Mouse (Mus musculus) regulatory T cell (primary cell): Measurements from ENCODE around the gene Adamts17.

ENCODE experiments used
- in situ Hi-C: fragments of 300-600 bp; cut with MboI, MseI; formaldehyde crosslinking; loops from one replicate; pipeline ENCODE4 v1.15.1; 2025; ENCODE audit warnings: high pct_unique_total_duplicates

Gene Adamts17

DNA sequence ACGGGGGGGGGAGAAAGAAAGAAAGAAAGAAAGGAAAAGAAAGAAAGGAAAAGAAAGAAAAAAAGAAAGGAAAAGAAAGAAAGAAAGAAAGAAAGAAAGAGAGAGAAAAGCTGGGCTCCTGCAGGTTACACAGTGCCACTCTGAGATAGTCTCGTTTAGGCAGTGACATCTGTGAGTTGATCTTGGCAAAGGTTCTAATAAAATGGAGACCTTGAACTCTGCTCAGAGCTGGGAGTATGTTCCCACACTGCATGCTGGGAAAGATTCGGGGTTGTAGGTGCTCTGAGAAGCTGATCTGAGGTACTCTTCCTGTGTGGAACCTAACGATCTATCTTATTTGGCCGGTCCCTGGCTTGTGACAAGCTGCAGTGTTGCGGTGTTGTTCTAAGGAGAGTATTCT, 7.0 kb downstream of the Adamts17 start:
- in situ Hi-C loops: no loop called here

DNA sequence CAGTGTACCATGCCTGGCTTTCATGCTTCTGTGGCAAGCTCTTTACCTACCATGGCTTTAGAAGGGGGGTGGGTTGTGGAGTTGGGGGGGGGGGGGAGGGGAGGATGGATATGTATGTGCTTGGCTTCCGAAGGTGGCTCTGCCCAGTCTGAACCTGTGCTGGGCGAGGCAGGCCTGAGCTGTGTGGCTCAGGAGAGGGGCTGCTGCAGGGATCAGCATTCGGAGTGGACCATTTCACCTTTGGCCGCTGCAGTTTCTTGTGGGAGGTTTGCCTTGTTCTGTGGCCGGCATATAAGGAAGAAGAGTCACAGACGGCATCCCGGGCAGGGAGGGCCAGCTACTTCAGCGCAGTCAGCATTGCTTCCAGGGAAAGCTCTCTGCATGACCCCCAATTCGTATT, 7.8 kb downstream of the Adamts17 start:
- in situ Hi-C loops: no loop called here

DNA sequence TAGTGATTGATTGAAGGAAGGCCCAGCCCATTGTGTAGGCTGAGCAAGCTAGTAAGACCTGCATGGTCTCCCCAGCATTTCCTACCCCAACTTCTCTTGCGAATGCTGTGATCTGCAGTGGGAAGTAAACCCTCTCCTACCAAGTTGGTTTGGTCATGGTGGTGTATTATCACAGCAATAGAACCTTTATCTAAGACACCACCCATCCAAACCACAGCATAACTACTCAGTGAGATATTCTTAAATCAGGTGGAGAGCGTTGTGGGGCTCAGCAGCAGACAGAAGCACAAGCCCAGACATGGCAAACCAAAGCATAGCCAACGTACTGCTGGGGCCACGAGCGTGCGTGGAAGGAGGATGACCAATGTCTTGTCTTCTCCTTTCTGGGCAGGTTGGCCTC, 9.8 kb downstream of the Adamts17 start:
- in situ Hi-C loops: no loop called here

DNA sequence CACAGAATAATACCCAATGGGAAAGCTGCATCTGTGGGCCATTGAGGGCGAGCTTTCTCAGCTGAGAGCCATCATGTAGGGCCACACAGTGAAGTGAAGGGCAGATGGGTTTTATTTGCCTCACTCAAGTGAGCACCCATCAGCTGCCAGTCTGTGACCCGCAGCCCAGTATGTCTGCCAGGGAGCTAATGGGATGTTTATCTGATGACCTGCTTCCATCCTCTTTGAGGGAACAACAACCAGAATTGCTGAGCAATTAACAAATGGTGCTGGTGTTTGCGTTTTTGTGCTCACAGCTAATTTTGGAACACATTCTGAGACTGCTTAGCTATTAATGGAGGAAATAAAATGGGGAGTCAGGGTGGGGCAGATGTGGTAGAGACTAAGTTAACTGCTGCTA, 12.6 kb downstream of the Adamts17 start:
- in situ Hi-C loops: no loop called here

DNA sequence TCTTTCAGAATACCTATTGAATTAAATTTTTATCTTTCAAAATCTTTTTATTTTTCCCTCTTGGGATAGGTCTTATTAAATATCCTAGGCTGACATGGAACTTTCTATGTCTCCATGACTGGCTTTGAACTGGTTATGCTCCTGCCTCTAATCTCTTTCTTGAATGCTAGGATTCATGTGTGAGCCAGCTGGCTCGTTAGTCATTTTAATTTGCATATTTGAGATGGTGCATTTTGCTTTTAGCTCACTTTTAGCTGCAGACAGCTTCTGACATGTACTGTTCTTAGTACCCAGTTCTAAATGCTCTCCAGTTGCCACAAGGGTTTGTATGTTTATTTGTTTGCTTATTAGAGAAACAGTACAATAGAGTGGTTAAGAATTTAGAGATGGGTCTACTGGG, 18.1 kb downstream of the Adamts17 start:
- in situ Hi-C loops: no loop called here

DNA sequence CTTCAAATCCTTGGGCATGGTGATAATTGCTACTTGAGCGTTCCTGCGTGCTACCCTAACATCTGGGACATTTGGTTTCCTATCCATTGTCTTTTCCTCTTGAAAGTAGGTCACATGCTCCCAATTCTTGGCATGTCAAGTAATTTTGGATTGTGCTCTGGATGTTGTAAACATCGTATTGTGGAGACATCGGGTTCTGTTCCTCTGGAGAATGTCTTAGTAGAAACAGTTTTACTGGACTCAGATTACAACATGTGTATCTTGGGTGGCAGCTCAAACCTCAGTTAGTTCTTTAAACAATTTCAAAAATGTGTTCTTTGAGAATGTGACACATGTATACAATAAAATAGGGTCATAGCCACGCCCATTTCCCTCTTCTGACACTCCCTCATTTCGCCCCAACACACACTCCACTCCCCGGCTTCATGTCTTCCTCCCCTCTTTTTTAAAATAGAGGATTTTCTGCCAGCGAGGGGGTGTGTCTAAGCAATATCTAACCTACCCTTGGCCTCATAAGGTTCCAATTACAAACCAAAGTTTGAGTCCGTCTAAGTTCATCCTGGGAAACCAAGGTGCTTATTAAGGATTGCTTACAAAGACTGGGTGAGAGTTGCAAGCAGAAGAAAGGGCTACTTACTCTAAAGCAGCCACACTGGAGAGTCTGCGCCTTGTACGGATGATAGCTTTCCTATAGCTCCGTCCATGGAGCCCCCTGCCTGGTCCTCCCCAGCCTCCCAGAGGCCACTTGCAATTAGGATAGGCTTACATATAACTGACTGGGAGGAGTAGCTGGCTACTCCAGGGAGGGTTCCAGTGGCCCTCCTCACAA, 18.9 kb downstream of the Adamts17 start:
- in situ Hi-C loops: no loop called here

DNA sequence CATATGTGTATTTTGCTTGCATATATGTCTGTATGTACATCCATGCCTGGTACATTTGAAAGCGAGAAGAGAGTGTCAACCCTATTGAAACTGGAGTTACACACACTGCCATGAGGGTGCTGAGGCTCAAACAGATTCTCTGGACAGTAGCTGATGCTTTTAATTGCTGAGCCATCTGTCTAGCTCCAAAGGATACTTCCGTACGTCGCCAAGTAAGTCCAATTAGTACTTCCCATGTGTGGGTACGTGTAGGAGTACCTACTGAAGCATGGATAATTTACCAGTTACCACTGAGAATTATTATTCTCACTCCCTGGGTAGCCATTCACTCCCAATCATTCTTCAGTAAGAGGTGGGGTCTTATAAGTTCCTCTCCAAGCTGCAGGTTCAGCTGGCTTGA, 19.7 kb downstream of the Adamts17 start:
- in situ Hi-C loops: no loop called here

DNA sequence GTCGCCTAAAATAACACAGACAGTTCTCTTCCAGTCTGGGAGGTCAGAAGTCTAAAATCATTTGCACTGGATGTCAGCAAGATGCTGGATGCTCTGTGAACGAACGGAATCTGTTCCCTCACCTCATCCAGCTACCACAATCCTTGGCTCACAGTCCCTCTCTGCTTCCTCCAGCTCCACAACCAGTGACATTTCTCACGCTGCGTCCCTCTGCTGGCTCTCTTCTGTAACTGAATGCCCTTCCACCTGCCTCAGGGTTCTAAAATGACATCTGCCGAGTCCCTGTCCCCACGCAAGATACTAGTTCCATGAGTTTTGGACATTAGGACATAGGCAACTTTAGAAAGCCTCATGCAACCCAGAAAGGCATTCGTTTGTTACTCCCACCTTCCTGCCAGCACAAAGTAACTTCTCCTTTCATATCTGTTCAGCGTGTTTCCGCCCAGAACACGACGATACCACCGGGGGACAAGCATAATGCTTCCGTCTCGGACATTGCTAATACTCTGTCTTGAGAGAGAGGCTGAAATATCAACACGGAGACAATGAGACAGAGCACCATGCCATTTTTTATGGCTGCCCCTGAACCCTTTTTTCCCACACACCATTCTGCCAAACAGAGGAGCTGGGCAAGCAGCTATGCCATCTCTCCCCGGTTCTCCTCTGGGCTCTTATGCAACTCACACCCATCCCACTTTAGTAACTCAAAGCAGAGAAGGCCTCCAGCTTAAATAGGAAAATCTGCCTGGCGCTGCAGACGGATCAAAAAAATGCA, 27.6 kb downstream of the Adamts17 start:
- in situ Hi-C loops: no loop called here

DNA sequence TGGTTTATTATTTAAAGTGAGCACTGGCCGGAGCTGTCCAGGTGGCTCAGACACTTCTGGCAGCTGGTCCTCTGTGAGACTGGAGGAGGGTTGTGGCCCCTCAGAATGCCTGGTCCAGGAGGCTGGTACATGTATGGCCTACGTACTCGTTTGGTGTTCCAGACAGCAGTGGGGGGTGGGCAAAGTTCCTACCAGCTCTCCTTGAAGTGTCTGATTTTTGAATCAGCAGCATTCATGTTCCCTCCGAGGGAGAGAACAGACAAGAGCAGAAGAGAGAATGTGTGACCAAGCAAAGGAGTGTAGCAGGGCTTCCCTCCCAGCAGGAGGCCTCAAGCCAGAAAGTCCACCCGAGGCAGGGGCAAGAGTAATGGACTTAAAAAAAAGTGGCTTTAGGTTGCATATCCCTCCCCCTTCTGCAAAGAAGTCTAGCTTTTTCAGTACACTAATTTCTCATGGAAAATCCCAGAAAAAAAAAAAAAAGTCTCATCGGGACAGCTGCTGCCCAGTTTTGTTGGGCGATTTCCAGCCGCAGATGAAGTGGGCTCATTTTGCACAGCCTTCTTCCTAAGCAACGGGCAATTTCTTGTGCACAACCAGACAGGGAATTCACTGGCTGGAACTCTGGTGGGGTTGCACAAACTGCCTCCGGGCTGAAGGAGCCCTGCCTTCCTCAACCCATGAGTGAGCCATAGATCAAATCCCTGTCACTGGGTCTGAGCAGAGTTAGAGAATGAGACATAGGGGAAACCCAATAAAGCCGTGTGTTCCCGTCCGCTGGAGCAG, 28.4 kb downstream of the Adamts17 start:
- in situ Hi-C loops: no loop called here

DNA sequence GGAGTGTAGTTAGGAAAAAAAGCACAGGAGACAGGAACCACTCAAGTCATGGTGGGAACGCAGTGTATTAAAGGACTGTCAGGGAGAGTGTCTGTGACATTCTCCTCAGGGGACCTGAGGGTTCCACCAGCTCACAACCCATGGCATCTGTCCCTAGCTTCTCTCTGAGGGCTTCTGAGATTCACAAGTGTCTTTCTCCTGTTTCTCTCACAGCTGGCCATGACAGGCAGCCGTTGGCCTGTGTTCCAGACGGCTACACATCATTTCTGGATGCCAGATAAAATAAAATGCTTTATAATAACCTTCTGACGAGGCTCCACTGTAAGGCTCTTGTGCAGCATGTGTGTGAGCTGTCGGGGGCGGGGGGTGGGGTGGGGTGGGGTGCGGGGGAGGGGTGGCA, 32.0 kb downstream of the Adamts17 start:
- in situ Hi-C loops: no loop called here

DNA sequence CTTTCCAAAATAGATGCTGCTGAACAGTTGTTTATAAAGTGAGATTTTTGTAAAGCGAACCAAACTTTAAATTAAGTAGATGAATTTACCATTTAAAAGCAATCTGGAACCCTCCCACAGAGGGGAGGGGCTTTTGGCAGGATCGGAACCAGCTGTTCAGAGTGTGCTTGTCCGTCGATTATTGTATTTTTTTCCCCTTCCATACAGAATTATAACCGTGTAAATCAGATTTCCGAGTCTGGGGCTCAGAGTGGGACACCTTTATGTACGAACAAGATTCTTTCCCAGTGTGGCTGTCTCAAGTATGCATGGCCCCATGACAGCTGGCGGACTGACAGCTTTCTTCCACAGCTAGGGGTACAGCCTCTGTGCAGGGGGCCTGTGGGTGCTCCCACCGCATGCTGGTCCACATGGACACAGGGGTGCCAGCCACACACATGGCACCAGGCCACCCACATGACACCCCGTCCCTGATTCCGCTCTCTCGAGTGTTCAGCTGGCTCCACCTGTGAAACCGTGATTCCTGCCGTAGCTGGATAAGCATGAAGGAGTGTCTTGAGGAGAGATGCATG, 32.5 kb downstream of the Adamts17 start:
- in situ Hi-C loops: no loop called here

DNA sequence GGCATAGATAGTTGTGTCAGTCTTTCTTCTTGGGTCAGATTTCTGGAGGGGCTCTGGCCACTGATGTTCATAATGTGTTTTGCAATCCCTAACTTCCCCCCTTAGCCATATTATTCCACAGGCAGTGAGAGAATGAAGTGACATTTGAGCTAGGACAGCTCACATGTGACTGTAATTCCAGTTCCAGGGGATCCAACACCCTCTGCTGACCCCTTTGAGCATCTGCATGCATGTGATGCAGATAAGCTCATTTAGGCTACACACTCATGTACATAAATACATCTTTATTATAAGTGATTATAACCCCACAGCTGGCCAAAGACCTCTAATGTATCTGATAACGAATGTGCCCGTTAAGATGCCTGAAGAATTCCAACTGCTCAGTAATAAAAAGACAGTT, 33.7 kb downstream of the Adamts17 start:
- in situ Hi-C loops: no loop called here

DNA sequence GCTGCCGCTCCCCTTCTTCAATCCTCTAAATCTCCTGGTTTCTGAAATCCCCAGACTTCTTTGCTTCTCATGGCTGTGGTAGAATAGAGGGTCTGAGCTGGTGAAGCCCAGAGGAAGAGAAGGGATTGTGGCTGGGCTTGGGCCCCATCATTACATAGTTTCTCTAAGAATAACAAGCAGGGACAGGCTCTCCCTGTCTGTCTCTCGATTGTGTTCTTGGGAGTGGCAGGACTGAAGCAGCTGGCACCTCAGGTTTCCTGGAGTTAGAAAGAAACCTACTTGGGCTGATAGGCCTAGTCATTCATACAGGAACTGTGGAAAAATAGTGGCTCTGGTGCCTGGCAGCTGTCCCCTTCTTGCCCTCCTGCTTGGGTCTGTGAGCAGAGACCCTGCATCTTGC, 51.9 kb downstream of the Adamts17 start:
- in situ Hi-C loops: no loop called here

DNA sequence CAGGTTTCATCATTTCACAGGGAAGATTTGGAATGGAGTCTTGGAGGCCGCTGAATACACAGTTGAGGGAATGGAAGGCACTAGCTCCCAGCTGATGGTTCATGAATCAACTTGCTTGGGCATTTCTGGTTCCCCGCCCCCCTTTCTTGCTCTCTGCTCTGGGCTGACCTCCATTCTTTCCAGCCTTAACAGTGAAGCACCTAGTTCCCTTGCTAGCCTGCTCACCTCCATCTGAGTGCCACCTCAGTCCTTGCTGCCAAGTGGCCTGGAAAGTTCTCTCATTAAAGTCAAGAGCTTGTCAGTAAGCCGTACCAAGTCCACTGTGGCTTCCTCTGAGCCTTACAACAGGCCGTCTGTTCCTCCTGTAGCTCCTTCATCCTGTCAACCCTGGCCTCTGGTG, 52.6 kb downstream of the Adamts17 start:
- in situ Hi-C loops: no loop called here

DNA sequence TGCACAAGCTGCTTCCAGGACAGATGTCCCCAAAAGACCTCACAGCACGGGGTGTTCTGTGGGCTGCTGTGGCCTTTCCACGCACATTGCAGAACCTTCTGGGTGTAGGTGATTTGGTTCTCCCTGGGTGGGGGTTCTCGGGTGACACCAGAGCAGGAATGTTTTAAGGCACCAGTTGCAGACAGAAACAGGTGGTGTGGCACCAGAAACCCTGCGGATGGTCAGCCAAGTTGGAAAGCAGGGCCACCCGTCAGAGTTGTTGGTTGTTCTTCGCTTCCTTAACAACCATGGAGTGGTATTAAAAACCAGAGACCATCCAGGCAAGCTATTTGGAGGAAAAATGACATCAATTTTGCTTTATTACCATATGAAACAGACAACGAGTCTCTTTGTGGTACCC, 62.8 kb downstream of the Adamts17 start:
- in situ Hi-C loops: no loop called here

DNA sequence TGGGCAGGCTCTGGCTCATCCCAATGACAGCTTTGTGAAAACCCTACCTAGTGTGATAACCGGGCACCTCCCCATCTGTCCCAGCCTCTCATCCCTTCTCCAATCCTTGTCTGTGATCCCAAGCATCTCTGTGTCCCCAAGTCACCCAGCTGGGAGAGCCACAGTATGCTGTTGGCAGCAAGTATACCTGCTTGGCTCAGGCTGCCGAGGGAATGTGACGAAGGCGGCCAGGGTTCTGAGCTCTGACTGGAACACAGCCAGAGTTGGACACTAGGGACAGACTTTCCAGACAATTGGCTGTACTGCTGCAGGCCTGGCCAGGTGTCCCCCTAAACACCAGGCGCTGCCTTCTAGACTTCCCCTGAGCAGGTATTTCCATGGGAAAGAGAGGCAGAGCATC, 63.5 kb downstream of the Adamts17 start:
- in situ Hi-C loops: no loop called here

DNA sequence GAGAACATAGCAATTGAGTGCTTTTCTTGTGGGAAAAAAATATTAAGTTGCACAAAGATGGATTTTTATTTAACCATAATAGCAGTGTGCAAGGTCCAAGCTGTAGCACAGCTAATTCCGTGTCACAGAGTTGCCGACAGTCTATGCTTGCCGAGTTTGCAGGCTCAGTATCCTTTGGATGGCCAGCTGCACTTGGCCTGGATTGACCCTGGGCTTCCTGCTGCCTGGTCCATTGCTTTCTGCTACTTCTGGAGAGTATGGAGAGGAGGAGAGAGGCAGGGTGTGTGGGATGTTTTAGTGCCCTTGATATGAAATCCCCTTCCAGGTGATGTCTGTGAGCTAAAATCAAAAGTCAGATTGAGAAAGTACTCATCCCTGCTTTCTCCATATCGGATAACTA, 66.4 kb downstream of the Adamts17 start:
- in situ Hi-C loops: no loop called here

DNA sequence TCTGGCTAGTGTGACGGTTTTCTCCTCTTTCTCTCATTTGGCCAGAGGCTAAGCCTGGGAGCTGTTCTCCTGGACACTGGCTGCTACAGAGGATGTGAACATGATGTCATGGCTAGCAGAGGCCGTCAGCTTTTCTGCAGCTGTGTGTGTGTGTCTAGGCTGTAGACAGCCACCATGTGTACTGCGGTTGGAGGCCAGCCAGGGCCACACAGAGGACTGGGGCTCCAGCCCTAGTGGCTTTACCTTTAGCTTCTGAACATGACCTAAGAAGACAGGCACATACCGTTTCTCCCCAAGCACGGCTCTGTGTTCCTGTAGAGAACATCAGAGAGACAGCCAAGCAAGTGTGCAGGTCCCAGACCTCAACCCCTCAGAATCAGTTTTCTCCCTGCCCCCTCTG, 73.3 kb downstream of the Adamts17 start:
- in situ Hi-C loops: no loop called here

DNA sequence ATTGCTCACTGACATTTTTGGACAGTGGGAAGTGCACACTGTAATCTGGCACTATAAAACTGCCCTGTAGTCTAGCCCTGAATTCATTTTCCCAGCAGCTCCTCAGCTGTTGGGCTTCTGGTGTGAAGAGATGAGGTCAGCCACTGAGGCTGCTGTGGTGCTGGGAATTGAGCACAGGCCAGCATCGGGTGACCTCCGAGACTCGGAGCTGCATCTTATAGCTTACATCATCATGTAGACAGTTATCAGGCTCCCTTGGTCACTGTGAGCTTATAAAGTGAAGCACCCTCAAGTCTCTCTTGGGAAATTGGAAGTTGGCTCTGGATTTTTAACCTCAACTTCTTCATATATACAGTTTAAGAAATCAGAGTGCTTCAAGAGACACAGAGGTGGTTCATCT, 84.1 kb downstream of the Adamts17 start:
- in situ Hi-C loops: no loop called here

DNA sequence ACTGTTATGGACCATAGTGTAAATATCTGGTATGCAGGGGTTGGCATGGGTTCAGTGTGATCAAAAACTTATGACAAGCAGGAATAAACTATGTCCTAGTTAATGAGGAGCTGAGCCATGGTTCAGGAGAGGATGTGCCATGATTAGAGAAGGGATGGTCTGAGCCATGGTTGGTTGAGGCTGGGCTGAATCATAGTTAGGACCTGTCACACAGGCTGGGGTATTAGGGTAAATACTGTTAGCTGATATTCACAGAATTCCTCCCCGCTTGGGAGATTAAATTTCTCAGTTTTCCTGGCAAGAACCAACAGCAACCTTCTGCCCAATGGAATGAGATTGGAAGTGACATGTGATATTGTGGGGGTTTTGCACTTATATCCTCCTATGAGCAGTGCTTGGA, 84.6 kb downstream of the Adamts17 start:
- in situ Hi-C loops: no loop called here

DNA sequence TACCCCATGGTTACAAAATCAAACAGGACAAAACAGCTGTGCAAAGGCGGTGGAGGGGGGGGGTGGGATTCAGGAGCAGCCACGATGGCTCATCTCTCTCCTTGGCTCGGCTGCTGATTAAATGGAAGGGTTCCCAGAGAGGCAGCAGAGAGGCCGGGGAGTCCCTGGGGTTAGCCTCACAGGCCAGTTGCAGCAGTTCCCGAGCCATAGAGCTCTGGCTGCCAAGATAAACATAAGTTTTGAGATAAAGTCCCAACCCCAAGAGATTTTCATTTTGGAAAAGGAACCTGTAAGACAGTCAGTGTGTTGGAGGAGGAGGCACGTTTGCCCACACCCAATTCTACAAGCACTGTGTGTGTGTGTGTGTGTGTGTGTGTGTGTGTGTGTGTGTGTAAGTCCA, 89.7 kb downstream of the Adamts17 start:
- in situ Hi-C loops: no loop called here

DNA sequence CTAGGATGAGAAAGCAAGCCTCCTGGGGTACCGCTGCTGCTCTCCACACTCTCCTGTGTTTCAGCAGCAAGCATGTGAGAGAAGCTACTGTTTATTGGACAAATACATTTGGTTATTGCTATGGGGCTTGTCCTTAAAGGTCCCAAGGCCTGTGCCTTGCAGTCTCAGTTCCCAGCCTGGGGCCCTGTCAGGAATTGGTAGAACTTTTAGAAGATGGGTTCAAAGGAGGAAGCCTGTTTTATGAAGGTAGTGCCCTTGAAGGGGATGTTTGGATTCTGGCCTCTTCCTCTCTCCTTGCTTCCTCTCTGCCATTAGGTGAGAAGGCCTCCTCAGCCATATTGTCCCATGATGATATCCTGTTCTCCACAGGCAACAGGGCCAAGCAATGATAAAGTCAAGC, 91.8 kb downstream of the Adamts17 start:
- in situ Hi-C loops: no loop called here
